Mouse (Mus musculus) lung, embryonic 15.5 days (tissue): ENCODE results near the gene Ehd3. TPM values are rescaled to one million over a fixed set of nuclear protein-coding genes. Genes with fewer than 3 reads are reported as not detected.

Source experiments
- ATAC-seq: fragments of 200-750 bp; cut with Nextera tagmentation; 2 replicates; pipeline ENCODE4 v1.8.0; 2017; ENCODE audit warnings: moderate number of reproducible peaks, borderline replicate concordance; ENCODE audit not compliant: low FRiP score, low TSS enrichment; ENCODE audit errors: extremely low read depth
- H3K27ac ChIP-seq: fragments of 300-500 bp; sonication (generic); 2 replicates; pipeline ENCODE4 v1.5.1; 2015; ENCODE audit warnings: moderate library complexity, mild to moderate bottlenecking, inconsistent platforms
- H3K27me3 ChIP-seq: fragments of 300-500 bp; sonication (generic); 2 replicates; pipeline ENCODE4 v1.6.1; 2015; ENCODE audit warnings: inconsistent platforms
- H3K36me3 ChIP-seq: fragments of 300-500 bp; sonication (generic); 2 replicates; pipeline ENCODE4 v1.6.1; 2015; ENCODE audit warnings: inconsistent platforms
- H3K4me1 ChIP-seq: fragments of 300-500 bp; sonication (generic); 2 replicates; pipeline ENCODE4 v1.6.1; 2015; ENCODE audit warnings: inconsistent platforms
- H3K4me2 ChIP-seq: fragments of 300-500 bp; sonication (generic); 2 replicates; pipeline ENCODE4 v1.6.1; 2015; ENCODE audit warnings: inconsistent platforms, mild to moderate bottlenecking, moderate library complexity
- H3K4me3 ChIP-seq: fragments of 300-500 bp; sonication (generic); 2 replicates; pipeline ENCODE4 v1.5.1; 2015; ENCODE audit warnings: mild to moderate bottlenecking, inconsistent platforms
- H3K9ac ChIP-seq: fragments of 300-500 bp; sonication (generic); 2 replicates; pipeline ENCODE4 v1.6.1; 2015; ENCODE audit warnings: inconsistent platforms
- H3K9me3 ChIP-seq: fragments of 300-500 bp; sonication (generic); 2 replicates; pipeline ENCODE4 v1.6.1; 2016; ENCODE audit warnings: inconsistent platforms
- WGBS: fragments of 180-500 bp; shearing (Covaris S2); methylation state at CpG from one replicate; pipeline ENCODE4 v1.1.7; 2015; 5-methylcytosine and 5-hydroxymethylcytosine counted together
- polyA plus RNA-seq: library from polyadenylated mRNA; unstranded; fragments of >200 nt; fragmentation: Nextera tagmentation; extraction: Ambion mirVana; gene quantifications from 2 replicates; pipeline ENCODE4 v1.2.1, GENCODE M21; 2015

The Ehd3 gene
- polyA plus RNA-seq, 1 experiment from 2014 or later, result 11.1 TPM

GRCm38 (mm10) chr17:73811566-73811965, 7.6 kb downstream of the Ehd3 start:
- no peak overlapping the region for H3K4me3 ChIP-seq
- H3K27ac ChIP-seq, result no peak overlapping the region
- H3K4me2 ChIP-seq, result no peak overlapping the region
- H3K4me1 ChIP-seq, result peaks cover 11% of the 10 kb centered on the region; the same call in 1 of the 2 replicates
- no peak overlapping the region for H3K9ac ChIP-seq
- no peaks in the 10 kb centered on the region for H3K27me3 ChIP-seq
- H3K36me3 ChIP-seq, result no peaks in the 10 kb centered on the region
- no peak for ATAC-seq
- no peaks in the 10 kb centered on the region for H3K9me3 ChIP-seq
- WGBS, result 82% methylated on average over 5 of the region's 5 CpGs

- no peak for ATAC-seq
- Histone ChIP-seq H3K4me1 (peaks cover 10% of the 10 kb centered on the region; the same call in 1 of the 2 replicates), H3K27ac (no peak overlapping the region), H3K4me2 (no peak overlapping the region), H3K27me3 (no peaks in the 10 kb centered on the region), H3K36me3 (no peaks in the 10 kb centered on the region), H3K4me3 (no peak overlapping the region), H3K9ac (no peak overlapping the region), H3K9me3 (no peaks in the 10 kb centered on the region)
- 68% methylated on average over 8 of the region's 8 CpGs for WGBS
Observed at GRCm38 (mm10) chr17:73813031-73813660, 9.2 kb downstream of the Ehd3 start.

- Histone ChIP-seq H3K4me1 (no peaks in the 10 kb centered on the region), H3K9me3 (no peaks in the 10 kb centered on the region), H3K36me3 (no peaks in the 10 kb centered on the region), H3K27ac (no peak overlapping the region), H3K9ac (no peak overlapping the region), H3K4me2 (no peak overlapping the region), H3K4me3 (no peak overlapping the region), H3K27me3 (no peaks in the 10 kb centered on the region)
- WGBS, result 86% methylated on average over 6 of the region's 6 CpGs
- ATAC-seq, result no peak
Observed at GRCm38 (mm10) chr17:73814500-73815190, 10.7 kb downstream of the Ehd3 start.

- H3K36me3 ChIP-seq, result no peaks in the 10 kb centered on the region
- H3K9me3 ChIP-seq, result no peaks in the 10 kb centered on the region
- H3K27ac ChIP-seq, result no peak overlapping the region
- 67% methylated on average over 9 of the region's 9 CpGs for WGBS
- H3K4me1 ChIP-seq, result no peaks in the 10 kb centered on the region
- ATAC-seq, result no peak
- H3K9ac ChIP-seq, result no peak overlapping the region
- H3K27me3 ChIP-seq, result no peaks in the 10 kb centered on the region
- no peak overlapping the region for H3K4me3 ChIP-seq
- no peak overlapping the region for H3K4me2 ChIP-seq
Observed at GRCm38 (mm10) chr17:73817697-73818380, 13.9 kb downstream of the Ehd3 start.

GRCm38 (mm10) chr17:73818936-73819335, 15.0 kb downstream of the Ehd3 start:
- no peak overlapping the region for H3K4me3 ChIP-seq
- no peak for ATAC-seq
- no peak overlapping the region for H3K9ac ChIP-seq
- H3K27ac ChIP-seq, result no peak overlapping the region
- no peaks in the 10 kb centered on the region for H3K36me3 ChIP-seq
- 64% methylated on average over 4 of the region's 4 CpGs for WGBS
- H3K9me3 ChIP-seq, result no peaks in the 10 kb centered on the region
- no peaks in the 10 kb centered on the region for H3K4me1 ChIP-seq
- H3K4me2 ChIP-seq, result no peak overlapping the region
- no peaks in the 10 kb centered on the region for H3K27me3 ChIP-seq

GRCm38 (mm10) chr17:73820726-73821125, 16.8 kb downstream of the Ehd3 start:
- Histone ChIP-seq H3K4me1 (no peaks in the 10 kb centered on the region), H3K9me3 (no peaks in the 10 kb centered on the region), H3K9ac (no peak overlapping the region), H3K27ac (no peak overlapping the region), H3K4me2 (no peak overlapping the region), H3K4me3 (no peak overlapping the region), H3K36me3 (no peaks in the 10 kb centered on the region), H3K27me3 (no peaks in the 10 kb centered on the region)
- 26% methylated on average over 4 of the region's 4 CpGs for WGBS
- ATAC-seq, result no peak

- Histone ChIP-seq H3K9me3 (no peaks in the 10 kb centered on the region), H3K4me3 (no peak overlapping the region), H3K27me3 (no peaks in the 10 kb centered on the region), H3K4me2 (no peak overlapping the region), H3K4me1 (no peaks in the 10 kb centered on the region), H3K36me3 (no peaks in the 10 kb centered on the region), H3K27ac (no peak overlapping the region), H3K9ac (no peak overlapping the region; the same call in 1 of the 2 replicates)
- no peak for ATAC-seq
- 78% methylated on average over 4 of the region's 4 CpGs for WGBS
Observed at GRCm38 (mm10) chr17:73822255-73822654, 18.3 kb downstream of the Ehd3 start.

- WGBS, result 77% methylated on average over 17 of the region's 17 CpGs
- Histone ChIP-seq H3K27ac (no peak overlapping the region), H3K9ac (no peak overlapping the region), H3K27me3 (no peaks in the 10 kb centered on the region), H3K4me3 (no peak overlapping the region), H3K4me2 (no peak overlapping the region), H3K4me1 (no peaks in the 10 kb centered on the region), H3K36me3 (peaks cover 5% of the 10 kb centered on the region; the same call in 1 of the 2 replicates), H3K9me3 (no peaks in the 10 kb centered on the region)
- no peak for ATAC-seq
Observed at GRCm38 (mm10) chr17:73823121-73824021, 19.4 kb downstream of the Ehd3 start.

- Histone ChIP-seq H3K4me2 (no peak overlapping the region), H3K27me3 (no peaks in the 10 kb centered on the region), H3K4me3 (no peak overlapping the region), H3K27ac (no peak overlapping the region), H3K9ac (no peak overlapping the region), H3K36me3 (peaks cover 5% of the 10 kb centered on the region; the same call in 1 of the 2 replicates), H3K9me3 (no peaks in the 10 kb centered on the region), H3K4me1 (no peaks in the 10 kb centered on the region)
- 81% methylated on average over 6 of the region's 6 CpGs for WGBS
- no peak for ATAC-seq
Observed at GRCm38 (mm10) chr17:73824022-73824340, 20.0 kb downstream of the Ehd3 start.

GRCm38 (mm10) chr17:73826106-73826505, 22.2 kb downstream of the Ehd3 start:
- ATAC-seq, result no peak
- H3K4me2 ChIP-seq, result no peak overlapping the region
- 76% methylated on average over 6 of the region's 6 CpGs for WGBS

GRCm38 (mm10) chr17:73827446-73827845, 23.5 kb downstream of the Ehd3 start:
- no peaks in the 10 kb centered on the region for H3K9me3 ChIP-seq
- 90% methylated on average over 11 of the region's 11 CpGs for WGBS

More at GRCm38 (mm10) chr17:73826106-73826505, 22.2 kb downstream of the Ehd3 start:
- Histone ChIP-seq H3K9me3 (no peaks in the 10 kb centered on the region), H3K4me3 (no peak overlapping the region), H3K9ac (no peak overlapping the region), H3K27ac (no peak overlapping the region), H3K27me3 (no peaks in the 10 kb centered on the region), H3K4me1 (no peaks in the 10 kb centered on the region), H3K36me3 (peaks cover 5% of the 10 kb centered on the region; the same call in 1 of the 2 replicates)

More at GRCm38 (mm10) chr17:73827446-73827845, 23.5 kb downstream of the Ehd3 start:
- no peak overlapping the region for H3K4me2 ChIP-seq
- H3K36me3 ChIP-seq, result peaks cover 5% of the 10 kb centered on the region; the same call in 1 of the 2 replicates
- H3K4me3 ChIP-seq, result no peak overlapping the region
- no peak overlapping the region for H3K9ac ChIP-seq
- H3K27me3 ChIP-seq, result no peaks in the 10 kb centered on the region
- ATAC-seq, result no peak
- H3K4me1 ChIP-seq, result no peaks in the 10 kb centered on the region
- no peak overlapping the region for H3K27ac ChIP-seq
